Mouse (Mus musculus): ENCODE data around the gene Carmil1. TPM values are rescaled to one million over a fixed set of nuclear protein-coding genes. Genes with fewer than 3 reads are reported as not detected.

The Carmil1 gene
- polyA plus RNA-seq, 1 experiment from 2014 or later, result 30.2 TPM

DNA sequence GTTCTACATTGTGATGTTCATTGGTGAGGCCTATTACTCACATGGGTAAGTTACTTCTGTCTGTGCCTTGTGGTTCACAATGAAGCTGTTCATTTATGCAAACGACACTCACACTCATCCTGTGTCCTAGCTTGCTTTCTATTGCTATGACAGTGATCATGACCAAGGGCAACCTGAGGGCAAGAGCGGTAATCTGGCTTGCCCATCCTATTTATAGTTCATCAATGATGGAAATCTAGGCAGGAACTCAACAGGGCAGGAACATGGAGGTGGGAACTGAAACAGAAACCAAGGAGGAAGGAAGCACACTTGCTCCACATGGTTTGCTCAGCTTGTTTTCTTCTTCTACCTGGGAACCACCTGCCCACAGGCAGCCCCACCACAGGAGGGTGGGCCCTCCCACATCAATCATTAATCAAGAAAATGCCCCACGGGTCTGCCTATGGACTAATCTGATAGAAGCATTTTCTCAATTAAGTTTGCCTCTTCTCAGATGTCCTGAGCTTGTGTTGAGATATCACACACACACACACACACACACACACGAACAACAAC, 50.0 kb downstream of the Carmil1 start:
- peaks cover 13% of the 10 kb centered on the region for H3K4me1 ChIP-seq
- no peaks in the 10 kb centered on the region; the same call in 1 of the 2 replicates for H3K36me3 ChIP-seq (replicated peaks)
- no peak overlapping the region for H3K4me3 ChIP-seq
- H3K9me3 ChIP-seq, result peaks cover 12% of the 10 kb centered on the region
- DNase-seq (ENCODE audit: low spot score), result no peak
- H3K27ac ChIP-seq (replicated peaks), result no peak overlapping the region
- 88% methylated on average over 4 of the region's 4 CpGs for WGBS
- no peaks in the 10 kb centered on the region for H3K27me3 ChIP-seq (replicated peaks; ENCODE audit: low read depth, poor library complexity, severe bottlenecking)

DNA sequence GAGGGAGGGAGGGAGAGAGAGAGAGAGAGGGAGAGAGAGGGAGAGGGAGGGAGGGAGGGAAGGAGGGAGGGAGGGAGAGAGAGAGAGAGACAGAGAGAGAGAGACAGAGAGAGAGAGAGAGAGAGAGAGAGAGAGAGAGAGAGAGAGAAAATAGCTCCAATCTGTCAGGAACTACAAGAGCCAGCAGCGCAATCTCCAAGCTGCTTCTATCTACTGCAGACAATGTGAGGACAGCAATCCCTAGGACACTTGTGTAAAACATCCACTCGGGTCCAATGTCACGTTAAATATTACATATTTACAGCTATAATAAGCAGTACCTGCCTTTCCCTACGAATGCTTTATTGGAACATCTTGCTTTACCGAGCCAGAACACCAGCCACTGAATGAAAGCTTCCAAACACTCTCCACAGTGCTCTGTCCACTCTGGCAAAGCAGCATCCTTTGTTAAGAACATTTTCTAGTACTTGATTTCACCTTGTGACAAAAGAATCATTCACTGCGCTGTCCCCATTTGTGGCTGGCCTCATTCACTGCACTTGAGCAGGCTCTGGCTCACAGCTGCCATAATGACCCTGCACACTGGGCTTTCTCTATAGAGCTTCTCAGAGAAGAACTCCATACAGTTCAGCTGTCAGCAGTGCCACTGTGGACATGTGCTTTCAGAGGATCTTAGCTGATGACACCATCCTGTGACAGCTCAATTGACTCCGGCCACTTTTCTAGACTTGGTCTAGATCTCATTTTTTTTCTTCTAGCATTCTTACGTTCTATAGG, 57.0 kb downstream of the Carmil1 start:
- DNase-seq (ENCODE audit: low spot score), result no peak
- WGBS, result 74% methylated on average over 8 of the region's 8 CpGs
- no peaks in the 10 kb centered on the region for H3K27me3 ChIP-seq (replicated peaks; ENCODE audit: low read depth, poor library complexity, severe bottlenecking)
- peaks cover 19% of the 10 kb centered on the region for H3K4me1 ChIP-seq
- peaks cover 7% of the 10 kb centered on the region for H3K9me3 ChIP-seq
- no peak overlapping the region for H3K4me3 ChIP-seq
- no peak overlapping the region; the same call in 1 of the 2 replicates for H3K27ac ChIP-seq (replicated peaks)
- H3K36me3 ChIP-seq (replicated peaks), result no peaks in the 10 kb centered on the region; the same call in 1 of the 2 replicates

DNA sequence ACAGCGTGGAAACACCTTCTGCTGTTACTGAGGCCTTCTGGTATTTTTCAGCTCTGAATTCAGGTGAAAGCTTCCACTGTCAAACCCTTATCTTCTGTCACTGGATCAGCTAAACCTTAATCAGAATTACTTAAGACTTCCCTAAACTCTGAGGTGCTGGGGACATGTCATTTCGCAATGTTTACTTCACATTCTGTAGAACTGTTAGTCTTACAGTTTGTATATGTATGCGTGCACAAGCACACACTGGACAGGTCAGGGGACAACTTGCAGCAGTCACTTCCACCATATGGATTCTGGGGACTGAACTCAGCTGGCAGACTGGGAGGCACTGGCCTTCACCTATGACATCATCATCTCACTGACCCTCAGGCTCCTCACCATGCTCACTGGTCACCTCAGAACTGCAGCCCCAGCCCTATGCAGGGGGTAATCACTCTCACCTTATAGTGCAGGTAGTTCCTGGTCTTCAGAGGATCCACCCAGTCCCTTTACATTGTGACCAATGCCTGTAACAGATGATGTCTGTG, 60.1 kb downstream of the Carmil1 start:
- no peak overlapping the region for H3K4me3 ChIP-seq
- H3K4me1 ChIP-seq, result peaks cover 19% of the 10 kb centered on the region
- no peaks in the 10 kb centered on the region for H3K27me3 ChIP-seq (replicated peaks; ENCODE audit: low read depth, poor library complexity, severe bottlenecking)
- no peaks in the 10 kb centered on the region for H3K9me3 ChIP-seq
- 73% methylated on average over 3 of the region's 3 CpGs for WGBS
- no peak for DNase-seq (ENCODE audit: low spot score)
- no peak overlapping the region for H3K27ac ChIP-seq (replicated peaks)
- H3K36me3 ChIP-seq (replicated peaks), result no peaks in the 10 kb centered on the region

DNA sequence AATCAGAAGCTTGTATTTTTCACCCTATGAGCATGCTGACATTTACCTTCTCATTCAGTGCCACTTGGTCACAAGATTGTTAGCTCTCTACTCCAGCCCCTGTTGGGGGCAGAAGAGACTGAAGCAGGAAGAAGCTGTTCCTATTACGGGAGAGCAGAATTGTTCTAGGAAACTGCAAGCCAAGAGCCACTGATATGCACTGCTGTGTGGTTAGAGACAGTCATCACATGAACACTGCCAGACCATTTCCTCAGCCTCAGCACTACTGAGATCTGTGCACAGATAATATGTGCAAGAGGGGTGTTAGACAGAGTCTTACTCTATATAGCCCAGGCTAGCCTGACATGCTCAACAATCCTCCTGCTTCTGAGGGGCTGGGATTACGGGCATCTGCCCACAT, 69.4 kb downstream of the Carmil1 start:
- Histone ChIP-seq H3K9me3 (no peaks in the 10 kb centered on the region), H3K27ac (replicated peaks) (no peak overlapping the region), H3K4me3 (no peak overlapping the region), H3K36me3 (replicated peaks) (no peaks in the 10 kb centered on the region), H3K4me1 (no peaks in the 10 kb centered on the region), H3K27me3 (replicated peaks; ENCODE audit: low read depth, poor library complexity, severe bottlenecking) (no peaks in the 10 kb centered on the region)
- WGBS, result 78% methylated on average over 2 of the region's 2 CpGs
- no peak for DNase-seq (ENCODE audit: low spot score)

DNA sequence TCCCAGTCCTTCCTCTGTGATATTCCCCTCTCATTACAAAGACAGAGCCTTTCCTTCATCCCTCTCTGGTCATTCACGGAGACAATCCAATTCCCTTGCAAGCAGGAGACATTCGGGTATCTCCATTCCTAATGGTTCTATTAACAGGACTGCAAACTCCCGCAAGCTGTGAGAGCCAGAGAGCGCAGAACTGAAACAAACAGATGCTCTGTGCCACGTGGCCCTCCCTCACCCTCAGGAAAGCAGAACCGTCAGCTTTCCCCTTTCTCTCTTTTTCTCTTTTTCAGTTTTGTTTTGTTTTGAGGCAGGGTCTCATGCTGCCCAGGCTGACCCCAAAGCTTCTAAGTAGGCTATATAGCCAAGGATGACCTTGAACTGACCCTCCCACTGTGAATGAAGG, 74.5 kb downstream of the Carmil1 start:
- H3K4me3 ChIP-seq, result no peak overlapping the region
- H3K27me3 ChIP-seq (replicated peaks; ENCODE audit: low read depth, poor library complexity, severe bottlenecking), result no peaks in the 10 kb centered on the region
- 76% methylated on average over 6 of the region's 6 CpGs for WGBS
- no peak overlapping the region for H3K27ac ChIP-seq (replicated peaks)
- no peak for DNase-seq (ENCODE audit: low spot score)
- H3K36me3 ChIP-seq (replicated peaks), result no peaks in the 10 kb centered on the region
- peaks cover 22% of the 10 kb centered on the region for H3K4me1 ChIP-seq
- H3K9me3 ChIP-seq, result no peaks in the 10 kb centered on the region

DNA sequence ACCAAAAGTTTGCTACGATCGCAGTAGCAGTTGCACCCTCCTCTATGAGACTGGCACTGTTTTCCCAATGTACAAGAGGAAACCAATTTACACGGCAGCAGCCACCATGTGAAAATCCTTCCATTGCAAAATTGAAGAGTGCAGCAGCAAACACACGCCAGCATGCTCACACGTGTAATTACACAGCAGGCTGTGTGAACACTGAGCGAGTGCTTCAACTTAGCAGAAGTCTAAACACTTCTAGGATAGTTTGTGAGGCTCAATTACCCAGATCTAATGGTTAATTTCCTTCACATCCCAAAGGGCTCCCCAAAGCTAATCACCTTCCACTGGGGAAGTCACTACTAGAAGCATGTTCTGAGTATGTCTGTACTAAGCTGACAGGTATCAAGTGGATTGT, 78.3 kb downstream of the Carmil1 start:
- 73% methylated on average over 6 of the region's 6 CpGs for WGBS
- Histone ChIP-seq H3K27me3 (replicated peaks; ENCODE audit: low read depth, poor library complexity, severe bottlenecking) (no peaks in the 10 kb centered on the region), H3K36me3 (replicated peaks) (no peaks in the 10 kb centered on the region), H3K4me3 (no peak overlapping the region), H3K27ac (replicated peaks) (no peak overlapping the region), H3K9me3 (no peaks in the 10 kb centered on the region), H3K4me1 (peaks cover 36% of the 10 kb centered on the region)
- DNase-seq (ENCODE audit: low spot score), result no peak

DNA sequence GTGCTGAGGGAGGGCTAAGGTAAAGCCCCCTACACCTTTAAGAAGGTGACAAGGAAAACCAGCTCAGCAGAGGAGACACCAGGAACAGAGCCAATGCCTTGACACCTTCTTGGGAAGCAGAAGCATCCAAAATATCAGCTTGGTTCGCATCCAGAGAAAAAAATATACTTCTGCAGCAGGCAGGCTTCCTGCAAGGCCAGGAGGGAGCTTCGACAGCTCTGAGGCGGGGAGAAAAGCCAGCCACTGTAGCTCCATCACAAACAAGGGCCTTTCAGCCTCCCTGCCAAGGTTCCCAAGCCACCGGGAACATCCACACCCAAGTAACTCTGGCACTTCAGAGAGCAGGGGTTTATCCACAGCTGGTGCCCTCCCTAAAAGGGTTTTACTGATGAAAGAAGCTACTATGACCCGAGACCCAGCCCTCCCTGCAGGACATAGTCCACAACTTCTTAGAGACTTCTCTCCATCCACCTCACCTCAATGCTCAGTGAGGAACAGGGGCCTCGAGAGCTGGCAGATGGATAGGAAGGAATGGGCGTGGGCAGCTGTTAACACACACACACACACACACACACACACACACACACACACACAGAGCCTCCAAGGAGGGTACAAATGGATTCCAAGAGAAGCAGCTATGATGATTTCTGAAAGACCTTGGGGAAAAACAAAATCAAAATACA, 80.6 kb downstream of the Carmil1 start:
- Histone ChIP-seq H3K36me3 (replicated peaks) (no peaks in the 10 kb centered on the region), H3K4me3 (no peak overlapping the region), H3K9me3 (no peaks in the 10 kb centered on the region), H3K4me1 (peaks cover 36% of the 10 kb centered on the region), H3K27me3 (replicated peaks; ENCODE audit: low read depth, poor library complexity, severe bottlenecking) (no peaks in the 10 kb centered on the region), H3K27ac (replicated peaks) (no peak overlapping the region)
- WGBS, result 53% methylated on average over 7 of the region's 7 CpGs
- DNase-seq (ENCODE audit: low spot score), result no peak

DNA sequence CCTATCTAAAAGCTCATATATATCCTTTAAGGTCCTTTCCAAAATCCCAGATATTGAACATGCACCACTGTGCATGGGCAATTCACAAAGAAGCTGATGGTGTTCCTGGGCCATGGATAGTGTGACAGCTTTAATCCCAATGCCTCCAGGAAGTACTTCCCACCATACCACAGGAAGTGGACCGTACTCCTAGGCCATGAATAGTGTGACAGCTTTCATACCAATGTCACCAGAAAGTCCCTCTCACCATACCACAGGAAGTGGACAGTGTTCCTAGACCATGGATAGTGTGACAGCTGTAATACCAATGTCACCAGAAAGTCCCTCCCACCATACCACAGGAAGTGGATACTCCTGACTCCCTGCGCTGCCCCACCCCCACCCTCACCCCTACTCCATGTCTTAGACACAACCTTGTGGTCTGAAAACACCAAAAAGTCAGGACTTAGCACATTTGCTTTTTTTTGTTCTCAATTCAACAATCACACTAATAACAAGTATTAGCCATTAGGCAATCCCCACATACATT, 82.1 kb downstream of the Carmil1 start:
- Histone ChIP-seq H3K4me1 (peaks cover 34% of the 10 kb centered on the region), H3K9me3 (peaks cover 9% of the 10 kb centered on the region; the same call in 1 of the 2 replicates), H3K36me3 (replicated peaks) (no peaks in the 10 kb centered on the region), H3K4me3 (no peak overlapping the region), H3K27me3 (replicated peaks; ENCODE audit: low read depth, poor library complexity, severe bottlenecking) (no peaks in the 10 kb centered on the region), H3K27ac (replicated peaks) (no peak overlapping the region)
- DNase-seq (ENCODE audit: low spot score), result no peak
- 86% methylated on average over 2 of the region's 2 CpGs for WGBS

DNA sequence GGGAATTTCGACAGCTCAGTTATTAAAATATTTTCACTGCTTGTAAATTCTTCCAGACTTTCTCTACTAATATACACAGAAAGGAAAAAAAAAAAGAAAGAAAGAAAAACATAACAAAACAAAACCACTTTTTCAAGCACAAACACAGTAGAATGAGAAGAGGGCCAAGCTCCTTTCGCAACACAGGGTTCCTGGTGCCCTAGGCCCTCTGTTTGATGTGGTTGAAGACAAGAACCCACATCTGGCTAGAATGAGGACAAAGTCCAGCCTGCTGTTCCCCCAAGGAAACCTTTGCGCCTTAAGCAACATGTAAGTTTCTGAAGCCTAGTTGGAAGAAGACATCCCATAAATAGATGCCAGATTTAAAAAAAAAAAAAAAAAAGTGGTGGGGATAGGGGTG, 85.2 kb downstream of the Carmil1 start:
- H3K27ac ChIP-seq (replicated peaks), result no peak overlapping the region
- H3K27me3 ChIP-seq (replicated peaks; ENCODE audit: low read depth, poor library complexity, severe bottlenecking), result no peaks in the 10 kb centered on the region
- peaks cover 20% of the 10 kb centered on the region for H3K4me1 ChIP-seq
- peaks cover 9% of the 10 kb centered on the region; the same call in 1 of the 2 replicates for H3K9me3 ChIP-seq
- H3K4me3 ChIP-seq, result no peak overlapping the region
- no peaks in the 10 kb centered on the region for H3K36me3 ChIP-seq (replicated peaks)
- 82% methylated on average over 3 of the region's 3 CpGs for WGBS
- DNase-seq (ENCODE audit: low spot score), result no peak

DNA sequence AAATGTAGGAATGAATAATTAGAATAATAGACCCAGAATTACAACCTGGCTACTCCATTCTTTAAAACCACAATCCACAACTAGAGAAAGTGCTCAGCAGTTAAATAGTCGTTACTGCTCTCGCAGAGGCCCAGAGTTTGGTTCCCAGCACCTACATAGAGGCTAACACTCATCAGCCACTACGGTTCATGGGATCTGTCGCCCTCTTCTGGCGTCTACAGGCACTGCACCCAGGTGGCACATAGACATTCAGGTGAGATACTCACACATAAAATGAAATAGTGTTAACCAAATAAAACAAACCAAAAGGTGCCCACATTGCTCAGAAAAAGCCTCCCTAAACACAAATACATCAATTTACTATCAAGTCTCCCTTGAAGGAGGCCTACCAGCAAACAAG, 86.6 kb downstream of the Carmil1 start:
- H3K9me3 ChIP-seq, result peaks cover 9% of the 10 kb centered on the region; the same call in 1 of the 2 replicates
- no peak overlapping the region for H3K27ac ChIP-seq (replicated peaks)
- no peaks in the 10 kb centered on the region for H3K27me3 ChIP-seq (replicated peaks; ENCODE audit: low read depth, poor library complexity, severe bottlenecking)
- WGBS, result 83% methylated on average over 5 of the region's 5 CpGs
- no peak for DNase-seq (ENCODE audit: low spot score)
- no peak overlapping the region for H3K4me3 ChIP-seq
- H3K36me3 ChIP-seq (replicated peaks), result no peaks in the 10 kb centered on the region
- H3K4me1 ChIP-seq, result peaks cover 8% of the 10 kb centered on the region

DNA sequence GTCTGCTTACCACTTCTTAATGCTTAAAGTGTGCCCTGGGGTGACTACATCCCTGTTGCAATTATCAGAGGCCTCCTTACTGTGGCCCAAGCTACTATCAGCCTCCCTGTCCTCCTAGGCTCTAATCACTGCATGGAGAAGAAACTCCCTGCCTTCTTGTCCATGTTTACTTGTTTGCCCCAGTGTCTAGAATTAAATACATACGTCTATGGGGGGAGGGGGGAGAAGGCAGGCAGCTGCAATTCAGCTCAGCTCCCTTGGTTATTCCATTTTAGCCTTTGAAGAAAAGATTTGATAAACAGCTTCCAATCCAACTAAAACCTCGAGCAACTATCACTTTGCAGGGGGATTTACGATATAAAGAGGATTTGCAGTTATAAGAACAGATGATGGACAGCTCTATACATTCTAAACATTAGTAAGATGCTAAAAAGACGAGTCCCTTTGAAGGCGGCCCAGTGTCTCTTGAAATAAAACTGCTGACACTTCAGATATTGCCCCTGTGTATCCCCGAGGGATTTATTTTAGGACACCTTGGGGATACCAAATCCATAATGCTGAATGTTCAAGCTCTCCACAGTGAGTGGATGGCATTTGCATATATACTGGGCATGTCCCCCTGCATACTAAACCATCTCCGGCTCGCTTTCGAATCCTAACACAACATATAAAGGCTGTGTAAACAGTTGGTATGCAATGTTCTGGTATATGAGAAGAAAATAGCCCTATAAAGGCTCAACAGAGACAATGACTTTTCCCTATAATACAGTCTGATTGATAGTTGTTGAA, 89.5 kb downstream of the Carmil1 start:
- peaks cover 12% of the 10 kb centered on the region; the same call in 1 of the 2 replicates for H3K4me1 ChIP-seq
- H3K27me3 ChIP-seq (replicated peaks; ENCODE audit: low read depth, poor library complexity, severe bottlenecking), result no peaks in the 10 kb centered on the region
- no peak overlapping the region for H3K4me3 ChIP-seq
- H3K36me3 ChIP-seq (replicated peaks), result no peaks in the 10 kb centered on the region
- H3K27ac ChIP-seq (replicated peaks), result no peak overlapping the region
- 85% methylated on average over 9 of the region's 9 CpGs for WGBS
- DNase-seq (ENCODE audit: low spot score), result no peak
- peaks cover 9% of the 10 kb centered on the region; the same call in 1 of the 2 replicates for H3K9me3 ChIP-seq

DNA sequence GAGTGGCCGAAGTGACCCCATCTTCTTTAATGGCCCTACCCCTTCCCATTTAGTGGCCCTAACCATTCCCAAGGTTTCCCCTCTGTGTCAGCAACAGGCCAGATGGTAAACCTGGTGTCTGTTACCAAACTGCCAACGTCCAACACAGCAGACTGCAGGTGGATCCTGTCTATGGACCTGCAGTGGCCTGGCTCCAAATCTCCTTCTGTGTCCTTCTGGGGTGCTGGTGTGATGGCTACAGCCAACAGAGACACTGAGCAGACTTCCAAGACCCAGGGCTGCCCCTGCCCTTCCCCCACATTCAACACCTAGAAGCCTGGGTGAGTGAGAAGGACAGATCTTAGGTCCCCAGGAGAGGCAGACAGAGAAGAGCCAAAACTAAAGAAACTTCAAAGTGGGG, 93.6 kb downstream of the Carmil1 start:
- H3K9me3 ChIP-seq, result no peaks in the 10 kb centered on the region
- H3K27me3 ChIP-seq (replicated peaks; ENCODE audit: low read depth, poor library complexity, severe bottlenecking), result no peaks in the 10 kb centered on the region
- no peak overlapping the region; the same call in 1 of the 2 replicates for H3K27ac ChIP-seq (replicated peaks)
- no peak overlapping the region for H3K4me3 ChIP-seq
- DNase-seq (ENCODE audit: low spot score), result no peak
- peaks cover 18% of the 10 kb centered on the region for H3K4me1 ChIP-seq
- no peaks in the 10 kb centered on the region for H3K36me3 ChIP-seq (replicated peaks)
- 79% methylated on average over 2 of the region's 2 CpGs for WGBS
